Mouse (Mus musculus) megakaryocyte, embryonic 14.5 days (primary cell): ENCODE data around the gene Mstn.

ENCODE experiments used
- FLI1 ChIP-seq: IDR thresholded peaks from 2 replicates; pipeline ENCODE4 v1.6.1; 2012; ENCODE audit warnings: low read length, inconsistent platforms, mixed read lengths
- GATA1 ChIP-seq: IDR thresholded peaks from 3 replicates; pipeline ENCODE4 v1.6.1; 2012; ENCODE audit warnings: mixed read lengths, low read length, inconsistent platforms, borderline replicate concordance

GRCm38 (mm10) chr1:53059106-53059505, 2.3 kb upstream of the Mstn start:
- no peak for TF ChIP-seq GATA1
- no peak for TF ChIP-seq FLI1
